Mouse (Mus musculus): Measurements from ENCODE around the gene Wdr54.
"Not testable (repeated sequence)": the region's sequence is repeated elsewhere in the genome, so short reads cannot be mapped to it uniquely, and the experiment has no call there.

The Wdr54 gene

GRCm38 (mm10) chr6:83159456-83159855 lies 3.3 kb upstream of the Wdr54 start:
- DNase-seq (ENCODE audit: low spot score in 2 of 2) = not testable (repeated sequence)

GRCm38 (mm10) chr6:83155552-83156238 lies 502 bp downstream of the Wdr54 start:
- no peak for DNase-seq (ENCODE audit: low spot score in 2 of 2)

GRCm38 (mm10) chr6:83153485-83153884 lies 2.7 kb downstream of the Wdr54 start:
- no peak for DNase-seq (ENCODE audit: low spot score in 2 of 2)

- no peak for DNase-seq (ENCODE audit: low spot score in 2 of 2)
Observed at GRCm38 (mm10) chr6:83153038-83153437, 3.2 kb downstream of the Wdr54 start.

- DNase-seq (ENCODE audit: low spot score in 2 of 2) = no peak
Observed at GRCm38 (mm10) chr6:83151721-83152120, 4.5 kb downstream of the Wdr54 start.

- no peak for DNase-seq (ENCODE audit: low spot score in 2 of 2)
Observed at GRCm38 (mm10) chr6:83147280-83147679, 8.9 kb downstream of the Wdr54 start.

GRCm38 (mm10) chr6:83145805-83146204 lies 10.4 kb downstream of the Wdr54 start:
- no peak for DNase-seq (ENCODE audit: low spot score in 2 of 2)

- DNase-seq (ENCODE audit: low spot score in 2 of 2) = no peak
Observed at GRCm38 (mm10) chr6:83145209-83145608, 11.0 kb downstream of the Wdr54 start.

- peak in 1 of 2 experiments; percentile 46 for DNase-seq (ENCODE audit: low spot score in 2 of 2)
Observed at GRCm38 (mm10) chr6:83142886-83143285, 13.3 kb downstream of the Wdr54 start.

- DNase-seq (ENCODE audit: low spot score in 2 of 2) = no peak
Observed at GRCm38 (mm10) chr6:83142211-83142731, 13.9 kb downstream of the Wdr54 start.

- no peak for DNase-seq (ENCODE audit: low spot score in 2 of 2)
Observed at GRCm38 (mm10) chr6:83141636-83142035, 14.6 kb downstream of the Wdr54 start.

GRCm38 (mm10) chr6:83140044-83140443 lies 16.2 kb downstream of the Wdr54 start:
- no peak for DNase-seq (ENCODE audit: low spot score in 2 of 2)

GRCm38 (mm10) chr6:83138056-83138455 lies 18.1 kb downstream of the Wdr54 start:
- DNase-seq (ENCODE audit: low spot score in 2 of 2) = no peak

- DNase-seq (ENCODE audit: low spot score in 2 of 2) = peak; percentile 78 to 83
Observed at GRCm38 (mm10) chr6:83137576-83137950, 18.6 kb downstream of the Wdr54 start.

GRCm38 (mm10) chr6:83136881-83137575 lies 19.2 kb downstream of the Wdr54 start:
- peak; percentile 55 to 60 for DNase-seq (ENCODE audit: low spot score in 2 of 2)

- no peak for DNase-seq (ENCODE audit: low spot score in 2 of 2)
Observed at GRCm38 (mm10) chr6:83136291-83136880, 19.8 kb downstream of the Wdr54 start.

- no peak for DNase-seq (ENCODE audit: low spot score in 2 of 2)
Observed at GRCm38 (mm10) chr6:83135571-83136161, 20.5 kb downstream of the Wdr54 start.

- DNase-seq (ENCODE audit: low spot score in 2 of 2) = no peak
Observed at GRCm38 (mm10) chr6:83134951-83135513, 21.2 kb downstream of the Wdr54 start, which contains the start of gene Rtkn. Gene Rtkn (plus strand): TSS chr6:83135463.

GRCm38 (mm10) chr6:83134226-83134625 lies 22.0 kb downstream of the Wdr54 start:
- DNase-seq (ENCODE audit: low spot score in 2 of 2) = no peak

GRCm38 (mm10) chr6:83132176-83132919 lies 23.8 kb downstream of the Wdr54 start:
- no peak for DNase-seq (ENCODE audit: low spot score in 2 of 2)

- no peak for DNase-seq (ENCODE audit: low spot score in 2 of 2)
Observed at GRCm38 (mm10) chr6:83131469-83132034, 24.6 kb downstream of the Wdr54 start.
